Mouse (Mus musculus) lung, embryonic 16.5 days (tissue): ENCODE measurements around the gene Magi3. TPM values are rescaled to one million over a fixed set of nuclear protein-coding genes. Genes with fewer than 3 reads are reported as not detected.

ENCODE experiments used
- ATAC-seq: fragments of 200-750 bp; cut with Nextera tagmentation; 2 replicates; pipeline ENCODE4 v1.8.0; 2017; ENCODE audit warnings: low read depth, mild to moderate bottlenecking, moderate library complexity
- H3K27ac ChIP-seq: fragments of 300-500 bp; sonication (generic); 2 replicates; pipeline ENCODE4 v1.5.1; 2014; ENCODE audit warnings: mild to moderate bottlenecking, control low read depth, low read length
- H3K27me3 ChIP-seq: fragments of 300-500 bp; sonication (generic); 2 replicates; pipeline ENCODE4 v1.6.1; 2014; ENCODE audit warnings: low read depth, low read length, mixed read lengths; ENCODE audit not compliant: control insufficient read depth, insufficient read depth
- H3K36me3 ChIP-seq: fragments of 300-500 bp; sonication (generic); 2 replicates; pipeline ENCODE4 v1.6.1; 2014; ENCODE audit warnings: low read length; ENCODE audit not compliant: control insufficient read depth, insufficient read depth
- H3K4me1 ChIP-seq: fragments of 300-500 bp; sonication (generic); replicated peaks from 2 replicates; pipeline ENCODE4 v1.6.1; 2014; ENCODE audit warnings: low read length, mixed read lengths; ENCODE audit not compliant: control insufficient read depth, insufficient read depth
- H3K4me2 ChIP-seq: fragments of 300-500 bp; sonication (generic); 2 replicates; pipeline ENCODE4 v1.6.1; 2014; ENCODE audit warnings: low read depth, low read length, control low read depth
- H3K4me3 ChIP-seq: fragments of 300-500 bp; sonication (generic); 2 replicates; pipeline ENCODE4 v1.5.1; 2014; ENCODE audit warnings: mild to moderate bottlenecking, low read length, control low read depth
- H3K9ac ChIP-seq: fragments of 300-500 bp; sonication (generic); 2 replicates; pipeline ENCODE4 v1.6.1; 2014; ENCODE audit warnings: low read length, control low read depth
- H3K9me3 ChIP-seq: fragments of 300-500 bp; sonication (generic); 2 replicates; pipeline ENCODE4 v1.6.1; 2016; ENCODE audit warnings: low read length; ENCODE audit not compliant: control insufficient read depth
- WGBS: fragments of 180-500 bp; shearing (Covaris S2); extraction: QIAGEN DNeasy Blood & Tissue Kit; methylation state at CpG from one replicate; pipeline ENCODE4 v1.1.7; 2014; 5-methylcytosine and 5-hydroxymethylcytosine counted together
- polyA plus RNA-seq: library from polyadenylated mRNA; unstranded; fragments of >200 nt; fragmentation: Nextera tagmentation; extraction: Ambion mirVana; gene quantifications from 2 replicates; pipeline ENCODE4 v1.2.1, GENCODE M21; 2015

Magi3 gene
- polyA plus RNA-seq, 1 experiment from 2014 or later: 9.8 TPM

- H3K27ac ChIP-seq: no peak overlapping the region
- no peak overlapping the region for H3K9ac ChIP-seq
- H3K27me3 ChIP-seq: no peaks in the 10 kb centered on the region
- H3K4me2 ChIP-seq: no peak overlapping the region
- H3K36me3 ChIP-seq: peaks cover 2% of the 10 kb centered on the region
- ATAC-seq: no peak
- no peaks in the 10 kb centered on the region for H3K9me3 ChIP-seq
- H3K4me3 ChIP-seq: no peak overlapping the region
- 42% methylated on average over 3 of the region's 3 CpGs for WGBS
- H3K4me1 ChIP-seq: no peaks in the 10 kb centered on the region
Observed at GRCm38 (mm10) chr3:104026938-104027337, 193.2 kb downstream of the Magi3 start.

GRCm38 (mm10) chr3:104020101-104020500, 200.1 kb downstream of the Magi3 start:
- 82% methylated on average over 12 of the region's 12 CpGs for WGBS
- peaks cover 18% of the 10 kb centered on the region for H3K36me3 ChIP-seq
- H3K4me3 ChIP-seq: no peak overlapping the region
- H3K27me3 ChIP-seq: no peaks in the 10 kb centered on the region
- 0 out of 2 replicates have a peak overlapping the region, but pooled peaks have one; percentile 24 for H3K9ac ChIP-seq
- no peak overlapping the region for H3K27ac ChIP-seq
- no peaks in the 10 kb centered on the region for H3K4me1 ChIP-seq
- H3K4me2 ChIP-seq: no peak overlapping the region
- ATAC-seq: no peak
- H3K9me3 ChIP-seq: no peaks in the 10 kb centered on the region

- no peaks in the 10 kb centered on the region for H3K27me3 ChIP-seq
- no peak for ATAC-seq
- no peaks in the 10 kb centered on the region for H3K9me3 ChIP-seq
- H3K4me1 ChIP-seq: no peaks in the 10 kb centered on the region
- H3K9ac ChIP-seq: no peak overlapping the region
- 57% methylated on average over 4 of the region's 4 CpGs for WGBS
- H3K4me3 ChIP-seq: no peak overlapping the region
- H3K27ac ChIP-seq: no peak overlapping the region
- H3K4me2 ChIP-seq: no peak overlapping the region
- peaks cover 18% of the 10 kb centered on the region for H3K36me3 ChIP-seq
Observed at GRCm38 (mm10) chr3:104019453-104019852, 200.7 kb downstream of the Magi3 start.

GRCm38 (mm10) chr3:104017931-104018330, 202.2 kb downstream of the Magi3 start:
- Histone ChIP-seq H3K4me2 (no peak overlapping the region), H3K36me3 (peaks cover 20% of the 10 kb centered on the region), H3K4me3 (no peak overlapping the region), H3K27ac (no peak overlapping the region), H3K9me3 (no peaks in the 10 kb centered on the region), H3K27me3 (no peaks in the 10 kb centered on the region), H3K9ac (no peak overlapping the region), H3K4me1 (no peaks in the 10 kb centered on the region)
- ATAC-seq: no peak
- WGBS: 86% methylated on average over 3 of the region's 3 CpGs

- no peak for ATAC-seq
- H3K9me3 ChIP-seq: no peaks in the 10 kb centered on the region
- H3K4me2 ChIP-seq: no peak overlapping the region
- no peaks in the 10 kb centered on the region for H3K4me1 ChIP-seq
- H3K27me3 ChIP-seq: no peaks in the 10 kb centered on the region
- no peak overlapping the region for H3K9ac ChIP-seq
- H3K27ac ChIP-seq: no peak overlapping the region
- H3K4me3 ChIP-seq: no peak overlapping the region
- 84% methylated on average over 2 of the region's 2 CpGs for WGBS
- H3K36me3 ChIP-seq: peaks cover 14% of the 10 kb centered on the region
Observed at GRCm38 (mm10) chr3:104011972-104012371, 208.2 kb downstream of the Magi3 start.

GRCm38 (mm10) chr3:104009924-104010662, 210.1 kb downstream of the Magi3 start:
- H3K4me1 ChIP-seq: no peaks in the 10 kb centered on the region
- H3K9ac ChIP-seq: no peak overlapping the region
- H3K4me3 ChIP-seq: no peak overlapping the region
- peaks cover 17% of the 10 kb centered on the region for H3K36me3 ChIP-seq
- no peak for ATAC-seq
- H3K27me3 ChIP-seq: no peaks in the 10 kb centered on the region
- H3K4me2 ChIP-seq: no peak overlapping the region
- no peaks in the 10 kb centered on the region for H3K9me3 ChIP-seq
- 82% methylated on average over 5 of the region's 5 CpGs for WGBS
- no peak overlapping the region for H3K27ac ChIP-seq

GRCm38 (mm10) chr3:104007479-104007878, 212.7 kb downstream of the Magi3 start:
- Histone ChIP-seq H3K4me2 (no peak overlapping the region), H3K4me3 (no peak overlapping the region), H3K27ac (no peak overlapping the region), H3K4me1 (no peaks in the 10 kb centered on the region), H3K27me3 (no peaks in the 10 kb centered on the region), H3K36me3 (peaks cover 21% of the 10 kb centered on the region), H3K9me3 (no peaks in the 10 kb centered on the region), H3K9ac (no peak overlapping the region)
- no peak for ATAC-seq
- WGBS: 67% methylated on average over 8 of the region's 8 CpGs

GRCm38 (mm10) chr3:104006896-104007466, 213.2 kb downstream of the Magi3 start:
- Histone ChIP-seq H3K9me3 (no peaks in the 10 kb centered on the region), H3K4me3 (no peak overlapping the region), H3K9ac (no peak overlapping the region), H3K4me2 (no peak overlapping the region), H3K27me3 (no peaks in the 10 kb centered on the region), H3K27ac (no peak overlapping the region), H3K36me3 (peaks cover 24% of the 10 kb centered on the region), H3K4me1 (no peaks in the 10 kb centered on the region)
- ATAC-seq: no peak
- WGBS: 85% methylated on average over 8 of the region's 8 CpGs

- no peak overlapping the region for H3K9ac ChIP-seq
- no peaks in the 10 kb centered on the region for H3K9me3 ChIP-seq
- no peak for ATAC-seq
- 0 out of 2 replicates have a peak, but pooled peaks cover 10% of the 10 kb centered on the region for H3K36me3 ChIP-seq
- H3K27me3 ChIP-seq: no peaks in the 10 kb centered on the region
- no peaks in the 10 kb centered on the region for H3K4me1 ChIP-seq
- H3K27ac ChIP-seq: no peak overlapping the region
- no peak overlapping the region for H3K4me2 ChIP-seq
- WGBS: 92% methylated on average over 4 of the region's 4 CpGs
- no peak overlapping the region for H3K4me3 ChIP-seq
Observed at GRCm38 (mm10) chr3:103998724-103999123, 221.4 kb downstream of the Magi3 start.
